Mouse (Mus musculus): ENCODE data around the gene Sema3f. TPM values are rescaled to one million over a fixed set of nuclear protein-coding genes. Genes with fewer than 3 reads are reported as not detected.
A peak's percentile ranks its signal among the peaks of the same experiment; 100 is the strongest.
"Not testable (repeated sequence)": the region's sequence is repeated elsewhere in the genome, so short reads cannot be mapped to it uniquely, and the experiment has no call there.

The Sema3f gene
- polyA plus RNA-seq, 1 experiment: 1.4 TPM

- TF ChIP-seq CEBPB (IDR thresholded peaks at IDR 0.05; ENCODE audit: insufficient read depth, poor library complexity, severe bottlenecking) (no peak), MYOD1 (IDR thresholded peaks at IDR 0.05; ENCODE audit: control insufficient read depth in 1 of 3, insufficient read length in 2 of 3, low read depth in 2 of 3) (no peak), E2F4 (IDR thresholded peaks at IDR 0.05; ENCODE audit: insufficient read depth) (no peak), POLR2AphosphoS2 (IDR thresholded peaks at IDR 0.05; ENCODE audit: insufficient read length, low read depth) (no peak), USF1 (IDR thresholded peaks at IDR 0.05; ENCODE audit: low read depth) (no peak), REST (IDR thresholded peaks at IDR 0.05; ENCODE audit: insufficient read depth, insufficient read length) (no peak), TCF3 (IDR thresholded peaks at IDR 0.05; ENCODE audit: insufficient read length, low read depth) (no peak), MYOG (IDR thresholded peaks at IDR 0.05; ENCODE audit: control insufficient read depth in 1 of 3, insufficient read depth in 1 of 3, insufficient read length in 2 of 3, low read depth in 2 of 3) (no peak), SRF (IDR thresholded peaks at IDR 0.05; ENCODE audit: control insufficient read depth, insufficient read length, low read depth) (no peak), POLR2A (IDR thresholded peaks at IDR 0.05; ENCODE audit: insufficient read length, low read depth) (no peak), MAX (IDR thresholded peaks at IDR 0.05; ENCODE audit: low read depth) (no peak), TCF12 (IDR thresholded peaks at IDR 0.05; ENCODE audit: insufficient read depth, poor library complexity, severe bottlenecking) (no peak)
- Histone ChIP-seq H3K4me3 (no peak within 1 kb of the TSS), H3K36me3 (ENCODE audit: control insufficient read depth, insufficient read depth) (no peaks in the 10 kb centered on the region), H3K79me2 (ENCODE audit: control insufficient read depth, insufficient read depth) (no peaks in the 10 kb centered on the region), H3K27me3 (ENCODE audit: control insufficient read depth, insufficient read depth, insufficient read length) (peaks cover 67% of the 10 kb centered on the region), H3ac (ENCODE audit: control insufficient read depth, insufficient read length) (no peak within 1 kb of the TSS), H3K4me2 (ENCODE audit: low read depth) (no peak within 1 kb of the TSS)
Measured at GRCm38 (mm10) chr9:107679501-107679900, 30.8 kb downstream of the Sema3f start, which contains the start of gene Gnat1. TSS of gene Gnat1 (minus strand) at chr9:107679712.

GRCm38 (mm10) chr9:107678861-107679260 lies 31.4 kb downstream of the Sema3f start:
- Histone ChIP-seq H3K36me3 (ENCODE audit: control insufficient read depth, insufficient read depth) (no peaks in the 10 kb centered on the region), H3ac (ENCODE audit: control insufficient read depth, insufficient read length) (no peak overlapping the region), H3K27me3 (ENCODE audit: control insufficient read depth, insufficient read depth, insufficient read length) (peaks cover 67% of the 10 kb centered on the region), H3K4me3 (no peak overlapping the region), H3K4me2 (ENCODE audit: low read depth) (no peak overlapping the region), H3K79me2 (ENCODE audit: control insufficient read depth, insufficient read depth) (no peaks in the 10 kb centered on the region)
- TF ChIP-seq USF1 (IDR thresholded peaks at IDR 0.05; ENCODE audit: low read depth) (no peak), E2F4 (IDR thresholded peaks at IDR 0.05; ENCODE audit: insufficient read depth) (no peak), MYOD1 (IDR thresholded peaks at IDR 0.05; ENCODE audit: control insufficient read depth in 1 of 3, insufficient read length in 2 of 3, low read depth in 2 of 3) (no peak), MAX (IDR thresholded peaks at IDR 0.05; ENCODE audit: low read depth) (no peak), REST (IDR thresholded peaks at IDR 0.05; ENCODE audit: insufficient read depth, insufficient read length) (no peak), TCF3 (IDR thresholded peaks at IDR 0.05; ENCODE audit: insufficient read length, low read depth) (no peak)

- not testable (repeated sequence) for H3ac ChIP-seq (ENCODE audit: control insufficient read depth, insufficient read length); H3K36me3 ChIP-seq (ENCODE audit: control insufficient read depth, insufficient read depth); H3K79me2 ChIP-seq (ENCODE audit: control insufficient read depth, insufficient read depth); H3K4me2 ChIP-seq (ENCODE audit: low read depth); H3K4me3 ChIP-seq
- peaks cover 71% of the 10 kb centered on the region for H3K27me3 ChIP-seq (ENCODE audit: control insufficient read depth, insufficient read depth, insufficient read length)
Measured at GRCm38 (mm10) chr9:107677819-107678526, 32.3 kb downstream of the Sema3f start.

GRCm38 (mm10) chr9:107677091-107677784 lies 33.0 kb downstream of the Sema3f start:
- H3K4me3 ChIP-seq: no peak overlapping the region
- no peak overlapping the region for H3ac ChIP-seq (ENCODE audit: control insufficient read depth, insufficient read length)
- TF ChIP-seq TCF12 (IDR thresholded peaks at IDR 0.05; ENCODE audit: insufficient read depth, poor library complexity, severe bottlenecking): no peak
- no peak for TF ChIP-seq TCF3 (IDR thresholded peaks at IDR 0.05; ENCODE audit: insufficient read length, low read depth)
- TF ChIP-seq SRF (IDR thresholded peaks at IDR 0.05; ENCODE audit: control insufficient read depth, insufficient read length, low read depth): no peak
- no peak for TF ChIP-seq USF1 (IDR thresholded peaks at IDR 0.05; ENCODE audit: low read depth)
- no peak for TF ChIP-seq POLR2AphosphoS2 (IDR thresholded peaks at IDR 0.05; ENCODE audit: insufficient read length, low read depth)
- TF ChIP-seq MYOD1 (IDR thresholded peaks at IDR 0.05; ENCODE audit: control insufficient read depth in 1 of 3, insufficient read length in 2 of 3, low read depth in 2 of 3): no peak
- TF ChIP-seq CEBPB (IDR thresholded peaks at IDR 0.05; ENCODE audit: insufficient read depth, poor library complexity, severe bottlenecking): no peak
- no peak for TF ChIP-seq POLR2A (IDR thresholded peaks at IDR 0.05; ENCODE audit: insufficient read length, low read depth)
- no peak for TF ChIP-seq MYOG (IDR thresholded peaks at IDR 0.05; ENCODE audit: control insufficient read depth in 1 of 3, insufficient read depth in 1 of 3, insufficient read length in 2 of 3, low read depth in 2 of 3)
- no peak for TF ChIP-seq MAX (IDR thresholded peaks at IDR 0.05; ENCODE audit: low read depth)
- TF ChIP-seq REST (IDR thresholded peaks at IDR 0.05; ENCODE audit: insufficient read depth, insufficient read length): no peak
- H3K36me3 ChIP-seq (ENCODE audit: control insufficient read depth, insufficient read depth): no peaks in the 10 kb centered on the region
- peaks cover 66% of the 10 kb centered on the region for H3K27me3 ChIP-seq (ENCODE audit: control insufficient read depth, insufficient read depth, insufficient read length)
- H3K4me2 ChIP-seq (ENCODE audit: low read depth): no peak overlapping the region
- no peaks in the 10 kb centered on the region for H3K79me2 ChIP-seq (ENCODE audit: control insufficient read depth, insufficient read depth)

GRCm38 (mm10) chr9:107676302-107676701 lies 34.0 kb downstream of the Sema3f start:
- Histone ChIP-seq H3K4me3 (no peak overlapping the region), H3ac (ENCODE audit: control insufficient read depth, insufficient read length) (no peak overlapping the region), H3K27me3 (ENCODE audit: control insufficient read depth, insufficient read depth, insufficient read length) (peaks cover 57% of the 10 kb centered on the region), H3K79me2 (ENCODE audit: control insufficient read depth, insufficient read depth) (no peaks in the 10 kb centered on the region), H3K4me2 (ENCODE audit: low read depth) (peak overlapping the region; percentile 64), H3K36me3 (ENCODE audit: control insufficient read depth, insufficient read depth) (no peaks in the 10 kb centered on the region)
- TF ChIP-seq TCF12 (IDR thresholded peaks at IDR 0.05; ENCODE audit: insufficient read depth, poor library complexity, severe bottlenecking) (no peak), MYOD1 (IDR thresholded peaks at IDR 0.05; ENCODE audit: control insufficient read depth in 1 of 3, insufficient read length in 2 of 3, low read depth in 2 of 3) (peak in 1 of 3 experiments; percentile 49), MYOG (IDR thresholded peaks at IDR 0.05; ENCODE audit: control insufficient read depth in 1 of 3, insufficient read depth in 1 of 3, insufficient read length in 2 of 3, low read depth in 2 of 3) (peak in 2 of 3 experiments; percentile 34 to 43), REST (IDR thresholded peaks at IDR 0.05; ENCODE audit: insufficient read depth, insufficient read length) (no peak)

All from myocyte (in vitro differentiated cells).